Mouse (Mus musculus) naive thymus-derived CD4-positive, alpha-beta T cell, adult 2 months (primary cell): Measurements from ENCODE around the gene Arih2.
A peak's percentile ranks its signal among the peaks of the same experiment; 100 is the strongest.
"Not testable (repeated sequence)": the region's sequence is repeated elsewhere in the genome, so short reads cannot be mapped to it uniquely, and the experiment has no call there.

Experiments
- DNase-seq: peaks from one replicate; pipeline ENCODE4 v3.0.0-alpha.2; 2011; ENCODE audit warnings: low read depth

The Arih2 gene

DNA sequence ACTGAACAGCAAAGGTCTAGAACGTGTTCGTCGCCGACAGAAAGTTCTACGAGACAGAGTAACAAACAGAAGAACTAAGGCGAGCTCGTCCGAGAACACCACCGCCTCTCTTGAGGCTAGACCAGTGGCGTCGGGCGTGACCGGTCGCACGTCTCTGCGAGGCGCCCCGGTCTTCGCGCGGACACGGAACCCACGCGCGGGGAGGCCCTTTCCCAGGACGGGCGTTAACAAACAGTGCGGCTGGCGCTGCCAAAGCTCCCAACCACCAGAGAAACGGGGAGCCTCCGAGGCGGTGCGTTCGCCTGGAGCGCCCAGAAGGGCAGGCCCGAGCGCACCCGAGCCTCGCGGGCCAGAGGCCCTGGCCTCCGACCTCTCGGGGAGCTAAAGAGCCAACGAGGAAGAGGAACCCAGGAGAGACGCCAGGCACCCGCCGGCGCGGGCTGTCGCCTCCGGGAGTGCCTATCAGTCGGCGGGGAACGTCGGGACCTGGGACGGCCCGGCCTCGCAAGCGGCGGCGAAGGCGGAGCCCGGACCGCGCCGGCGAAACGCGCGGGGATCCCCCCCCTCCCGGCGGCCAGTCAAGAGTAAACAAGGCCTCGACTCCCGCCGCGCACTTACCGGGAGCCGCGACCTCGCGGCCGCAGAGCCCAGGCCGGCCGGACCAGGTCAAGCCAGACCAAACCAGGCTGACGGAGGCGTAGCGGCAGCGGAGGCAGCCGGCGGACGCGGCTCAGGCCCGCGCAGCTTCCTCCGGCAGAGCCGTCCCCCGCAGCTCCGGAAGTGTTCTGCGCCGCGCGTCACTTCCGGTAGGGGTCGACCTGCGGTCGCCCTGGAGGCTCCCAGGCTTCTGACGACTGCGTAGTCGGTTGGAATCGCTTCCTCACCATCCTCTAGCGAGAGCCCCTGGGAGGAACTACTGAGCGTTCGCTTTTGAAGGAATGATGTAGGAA, at the start of gene Arih2:
Arih2 (minus strand) TSS at position 776 of the 950 bp plus-strand sequence.
- peak; percentile 94 for DNase-seq

DNA sequence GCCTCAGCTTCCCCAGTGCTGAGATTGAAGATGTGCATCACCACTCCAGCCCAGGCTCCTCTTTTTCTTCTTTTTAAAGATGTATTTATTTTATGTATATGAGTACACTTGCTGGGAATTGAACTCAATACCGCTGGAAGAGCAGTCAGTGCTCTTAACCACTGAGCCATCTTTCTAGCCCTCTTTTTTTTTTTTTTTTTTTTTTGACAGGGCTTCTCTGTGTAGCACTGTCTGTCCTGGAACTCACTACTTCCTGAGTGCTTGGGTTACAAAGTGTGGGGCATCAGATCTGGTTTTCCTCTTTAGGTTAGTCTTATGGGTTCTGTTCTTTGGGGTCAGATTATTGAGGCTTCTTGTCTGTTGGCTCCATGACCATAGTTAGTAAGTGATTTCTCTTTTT, 45.3 kb upstream of the Arih2 start:
- no peak for DNase-seq

DNA sequence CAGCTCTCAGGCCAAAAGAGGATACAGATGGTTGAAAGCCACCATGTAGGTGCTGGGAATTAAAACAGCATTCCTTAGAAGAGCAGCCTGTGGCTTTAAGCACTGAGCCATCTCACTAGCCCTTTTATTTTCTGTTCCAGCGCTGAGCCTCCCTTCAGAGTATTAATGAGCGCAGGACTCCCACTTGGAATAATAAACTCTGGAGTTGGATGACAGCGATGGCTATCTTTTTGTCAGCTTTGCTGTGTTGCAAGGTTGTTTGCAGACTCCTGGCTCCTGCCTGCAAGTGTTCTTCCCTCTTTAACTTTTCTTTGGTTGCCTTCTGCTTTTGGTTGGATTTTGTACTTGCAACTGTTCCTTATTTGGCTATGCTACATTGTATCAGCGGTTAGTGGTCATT, 44.8 kb upstream of the Arih2 start:
- no peak for DNase-seq

DNA sequence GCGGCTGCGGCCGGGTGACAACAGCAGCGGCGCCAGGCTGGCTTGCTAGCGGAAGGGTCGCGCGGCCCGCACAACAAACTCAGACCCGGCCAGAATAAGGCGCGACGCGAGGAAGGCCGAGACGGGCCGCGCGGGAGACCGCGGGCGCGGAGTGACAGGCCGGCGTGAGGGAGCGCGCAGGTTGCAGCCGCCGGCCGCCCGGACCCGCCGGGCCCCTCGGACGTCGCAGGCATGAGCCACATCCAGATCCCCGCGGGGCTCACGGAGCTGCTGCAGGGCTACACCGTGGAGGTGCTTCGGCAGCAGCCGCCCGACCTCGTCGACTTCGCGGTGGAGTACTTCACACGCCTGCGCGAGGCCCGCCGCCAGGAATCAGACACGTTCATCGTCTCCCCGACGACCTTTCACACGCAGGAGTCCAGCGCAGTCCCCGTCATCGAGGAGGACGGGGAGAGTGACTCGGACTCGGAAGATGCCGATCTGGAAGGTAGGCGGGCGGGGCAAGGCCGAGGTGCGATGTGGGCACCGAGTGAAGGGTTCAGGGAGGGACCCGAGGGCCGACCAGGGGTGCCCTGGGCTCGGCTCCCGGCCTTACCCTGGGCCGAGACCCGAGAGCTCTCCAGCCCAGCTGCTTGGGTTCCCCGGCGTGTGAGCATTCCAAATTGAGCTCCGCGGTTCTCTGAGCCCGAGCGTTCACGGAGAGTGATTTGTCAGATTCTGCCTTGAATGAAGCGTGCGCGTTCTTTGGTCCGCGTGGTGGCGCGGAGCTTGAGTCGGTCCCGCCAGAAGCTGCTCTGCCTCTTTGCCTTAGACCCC, 43.2 kb upstream of the Arih2 start:
- DNase-seq = peak; percentile 67

DNA sequence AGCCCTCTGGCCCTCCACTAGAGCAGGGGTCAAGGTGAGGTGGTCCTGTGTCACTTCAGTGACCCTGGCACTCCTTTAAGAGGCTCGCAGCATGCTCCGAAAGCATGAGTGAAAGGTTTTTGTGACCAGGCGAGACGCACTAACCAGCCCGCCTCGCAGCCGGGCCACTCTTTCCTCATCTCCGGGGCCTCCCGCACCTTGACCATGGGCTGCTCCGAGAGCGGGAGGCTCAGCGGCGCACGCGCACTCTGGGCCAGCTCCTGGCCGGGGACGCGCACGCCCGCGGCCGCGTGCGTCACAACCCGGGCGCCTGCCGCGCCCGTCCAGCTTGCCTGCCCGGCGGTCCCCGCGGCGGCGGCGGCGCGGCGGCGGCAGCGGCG, 42.6 kb upstream of the Arih2 start:
- DNase-seq = peak; percentile 60

DNA sequence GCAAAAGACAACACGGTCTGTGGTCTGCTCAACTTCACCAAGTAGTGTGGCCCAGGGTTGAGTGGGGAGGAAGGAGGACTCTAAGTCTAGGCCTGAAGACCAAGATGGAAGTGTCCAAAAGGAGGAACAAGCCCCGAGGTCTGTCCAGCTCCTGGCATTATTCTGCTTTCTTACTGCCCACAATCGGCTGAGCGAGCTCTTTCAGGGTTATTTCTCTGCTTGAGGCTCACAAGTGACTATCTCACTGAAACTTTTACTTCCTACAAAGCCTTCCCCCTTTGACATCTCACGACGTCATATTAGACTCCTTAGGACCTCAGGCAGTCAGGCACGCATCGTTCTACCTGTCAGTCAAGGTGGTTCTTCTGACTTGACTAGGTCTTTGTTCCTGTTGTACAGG, 42.2 kb upstream of the Arih2 start:
- no peak for DNase-seq

DNA sequence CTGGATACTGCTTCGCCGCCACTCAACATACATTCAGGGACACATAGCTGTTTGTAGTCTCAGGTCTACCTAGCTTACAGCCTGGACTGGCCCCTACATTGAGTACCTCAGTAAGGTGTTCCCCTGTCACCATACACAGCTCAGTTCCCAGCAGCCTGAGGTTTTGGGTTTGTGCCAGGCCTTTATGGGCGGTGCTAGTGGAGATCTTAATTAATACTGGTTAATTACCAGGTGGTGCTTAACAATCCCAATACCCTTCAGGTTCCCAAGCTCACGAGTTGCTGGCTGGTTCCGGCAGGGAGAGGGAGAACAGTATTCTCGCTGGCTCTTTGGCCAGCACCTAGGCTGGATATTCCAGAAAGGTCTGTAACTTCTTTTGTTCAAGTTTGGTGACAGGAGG, 41.7 kb upstream of the Arih2 start:
- DNase-seq = no peak

DNA sequence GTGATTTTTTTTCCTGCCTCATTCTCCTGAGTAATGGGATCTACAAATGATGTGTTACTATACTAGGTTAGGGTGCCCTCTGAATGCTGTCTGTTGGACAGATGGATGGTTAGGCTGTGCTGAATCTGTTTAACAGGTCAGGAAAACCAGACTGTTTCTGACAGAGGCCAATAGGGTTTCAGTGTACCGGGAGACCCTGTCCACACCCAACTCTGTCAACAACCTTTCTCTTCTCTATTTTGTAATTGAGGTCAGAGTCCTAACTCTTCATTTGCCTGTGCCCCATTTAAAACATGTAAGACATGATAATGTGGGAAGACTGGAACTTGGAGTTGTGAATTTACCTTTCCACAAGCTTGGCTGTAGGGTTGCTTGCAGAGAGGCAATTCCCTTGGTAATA, 40.8 kb upstream of the Arih2 start:
- DNase-seq = no peak

DNA sequence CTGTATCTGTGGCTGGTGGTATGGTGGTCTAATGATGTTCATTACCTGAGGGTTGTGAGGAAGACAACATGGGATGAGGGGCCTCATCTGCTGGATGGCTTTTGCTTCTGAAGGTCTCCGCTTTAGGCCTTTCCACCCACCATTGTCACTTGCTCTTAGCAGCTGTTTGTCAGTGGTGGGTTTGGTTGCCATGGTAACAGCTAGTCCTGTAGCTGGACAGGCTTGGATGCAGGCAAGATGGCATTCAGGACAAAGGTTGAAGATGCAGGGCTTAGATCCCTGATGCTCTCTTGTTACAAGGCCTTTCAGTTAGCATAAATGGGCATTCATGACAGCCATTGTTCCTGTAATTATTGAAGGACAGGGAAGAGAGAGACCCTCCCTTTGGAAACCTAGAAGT, 39.9 kb upstream of the Arih2 start, which contains the start of gene Prkar2a:
Prkar2a (plus strand) TSS at position 209 of the 400 bp plus-strand sequence.
- DNase-seq = no peak

DNA sequence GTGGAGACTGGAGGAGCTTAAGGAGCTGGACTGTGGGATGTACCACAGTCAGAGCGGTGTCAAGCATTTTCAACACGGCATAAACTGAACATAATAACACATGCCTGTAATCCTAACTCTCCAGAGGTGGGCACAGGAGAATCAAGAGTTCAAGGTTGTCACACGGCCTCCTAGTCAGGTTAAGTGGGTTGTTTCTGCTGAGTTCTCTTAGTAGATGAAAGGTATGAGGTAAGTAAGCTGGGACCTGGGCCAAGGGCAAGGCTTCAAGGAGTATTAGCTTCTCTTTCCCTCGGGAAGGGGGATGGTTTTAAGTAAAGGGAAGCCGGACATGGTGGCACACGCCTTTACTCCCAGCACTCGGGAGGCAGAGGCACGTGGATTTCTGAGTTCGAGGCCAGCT, 39.3 kb upstream of the Arih2 start:
- no peak for DNase-seq

DNA sequence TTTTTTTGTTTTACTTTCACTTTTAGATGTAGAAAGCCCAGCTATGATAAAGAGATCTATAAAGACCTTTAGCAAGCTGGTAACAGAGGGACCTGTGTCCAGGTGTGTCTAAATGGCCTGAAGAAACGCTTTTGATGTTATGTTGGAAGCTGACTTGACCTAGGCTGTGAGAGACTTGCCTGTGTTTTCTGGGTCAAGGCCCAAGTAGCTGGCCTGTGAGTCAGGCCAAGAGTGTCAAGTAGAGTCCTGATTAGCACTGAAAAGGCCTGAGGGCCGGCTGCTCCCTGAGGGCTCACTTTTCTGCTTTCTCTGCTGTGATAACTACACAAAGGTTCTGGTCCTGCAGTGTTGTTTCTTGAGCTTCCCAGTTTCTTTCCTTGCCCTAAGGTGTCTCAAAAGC, 38.5 kb upstream of the Arih2 start:
- DNase-seq = no peak

DNA sequence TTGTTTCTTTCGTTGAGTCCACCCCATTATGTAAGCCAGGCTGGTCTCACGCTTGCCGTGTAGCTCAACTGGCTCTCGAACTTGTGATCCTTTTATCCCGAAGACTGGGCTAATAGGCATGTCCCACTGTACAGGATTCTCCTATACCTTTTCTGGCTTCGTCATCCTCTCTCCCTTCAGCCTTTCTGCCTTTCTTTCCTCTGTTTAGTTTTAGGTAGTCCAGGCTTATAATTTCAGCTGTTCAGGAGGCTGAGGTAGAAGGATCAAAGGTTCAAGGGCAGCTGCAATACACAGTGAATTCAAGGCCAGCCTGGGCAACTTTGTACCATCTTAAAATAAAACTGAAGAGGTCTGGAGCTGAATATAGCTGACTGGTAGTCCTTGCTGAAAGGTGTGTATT, 38.0 kb upstream of the Arih2 start:
- no peak for DNase-seq

DNA sequence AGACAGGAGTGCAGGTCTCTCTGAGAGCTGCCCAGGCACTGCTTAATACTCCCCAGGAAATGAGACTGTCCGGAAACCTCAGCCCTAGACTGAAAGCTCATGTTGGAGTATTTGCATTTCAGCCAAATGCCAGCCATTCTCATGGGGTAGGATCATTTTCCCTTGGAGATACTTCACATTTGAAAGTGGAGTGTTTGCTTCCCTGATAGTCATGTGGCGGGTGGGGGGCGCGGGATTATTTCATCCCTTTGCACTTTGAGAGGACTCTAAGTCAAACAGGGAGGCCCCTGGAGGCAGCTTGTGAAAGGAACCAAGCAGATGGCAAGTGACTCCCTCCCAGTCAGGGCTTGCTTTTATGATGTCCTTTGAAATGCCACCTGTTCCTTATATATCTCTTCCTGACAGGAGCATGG, 37.3 kb upstream of the Arih2 start:
- no peak for DNase-seq

DNA sequence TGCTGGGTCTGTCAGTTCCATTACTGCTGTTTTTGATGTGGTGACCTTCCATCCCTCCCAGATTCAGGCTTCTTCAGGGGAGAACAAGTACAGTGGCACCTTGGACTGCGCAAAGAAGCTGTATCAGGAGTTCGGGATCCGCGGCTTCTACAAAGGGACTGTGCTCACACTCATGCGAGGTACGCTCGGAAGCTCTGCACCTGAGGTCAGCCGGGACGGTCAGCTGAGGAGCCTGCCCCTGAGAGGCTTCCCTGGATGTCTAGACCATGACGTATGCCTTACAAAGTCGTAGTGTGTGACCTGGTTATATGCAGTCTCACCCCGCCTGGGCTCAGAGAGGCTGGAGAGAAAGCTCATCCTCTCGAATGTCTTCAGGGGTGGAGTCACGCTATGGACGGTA, 30.8 kb upstream of the Arih2 start:
- no peak for DNase-seq

DNA sequence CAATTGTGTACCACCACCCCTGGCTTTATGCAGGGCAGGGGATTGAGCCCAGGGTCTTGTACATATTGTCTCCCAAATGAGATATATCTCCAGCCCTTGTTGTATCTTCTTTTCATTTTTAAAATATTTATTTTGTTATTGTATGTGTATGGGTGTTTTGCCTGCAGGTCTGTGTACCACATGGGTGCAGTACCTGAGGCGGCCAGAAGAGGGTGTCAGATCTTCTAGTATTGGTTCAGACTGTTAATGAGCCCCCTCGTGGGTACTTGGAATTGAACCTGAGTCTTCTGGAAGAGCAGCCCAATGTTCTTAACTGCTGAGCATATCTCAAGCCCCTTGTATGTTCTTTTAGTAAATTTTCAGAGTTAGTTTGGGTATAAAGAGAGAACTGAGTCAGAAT, 24.0 kb upstream of the Arih2 start:
- DNase-seq = peak; percentile 52

DNA sequence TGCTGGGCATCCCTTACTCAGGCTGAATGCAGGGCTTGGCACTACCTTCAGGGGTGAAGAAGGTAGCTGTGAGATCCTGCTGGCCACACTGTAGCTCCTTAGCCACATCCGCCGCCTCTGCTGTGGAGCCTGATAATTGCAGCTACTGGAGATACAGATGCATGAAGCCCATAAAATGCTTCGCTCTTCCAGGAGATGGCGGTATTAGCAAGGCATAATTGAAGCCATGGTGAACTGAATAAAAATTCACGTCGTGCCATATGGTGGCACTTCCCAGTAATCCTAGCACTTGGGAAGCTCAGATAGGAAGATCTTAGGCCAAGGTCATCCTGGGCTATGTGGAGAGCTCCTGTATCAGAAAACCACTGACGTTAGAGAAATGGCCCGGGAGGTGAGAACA, 20.7 kb upstream of the Arih2 start:
- no peak for DNase-seq

DNA sequence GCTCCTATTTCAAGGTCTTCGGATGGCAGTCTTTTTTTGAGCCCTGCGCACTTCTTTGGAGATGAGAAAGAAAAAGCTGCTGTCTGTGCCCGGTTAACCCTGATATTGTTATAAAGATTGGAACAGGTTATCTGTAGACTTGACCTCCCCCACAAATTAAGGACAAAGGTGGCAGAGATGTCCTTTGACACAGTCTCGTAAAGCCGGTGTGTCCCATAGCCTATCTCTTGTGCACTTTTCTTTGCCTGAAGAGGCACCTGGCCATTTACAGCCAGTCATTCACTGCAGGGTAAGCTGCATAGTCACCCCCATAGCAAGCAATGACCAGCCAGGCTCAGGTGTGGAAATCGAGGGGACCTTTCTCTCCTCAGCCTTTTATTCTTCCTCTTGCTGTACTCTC, 13.5 kb upstream of the Arih2 start:
- DNase-seq = no peak

DNA sequence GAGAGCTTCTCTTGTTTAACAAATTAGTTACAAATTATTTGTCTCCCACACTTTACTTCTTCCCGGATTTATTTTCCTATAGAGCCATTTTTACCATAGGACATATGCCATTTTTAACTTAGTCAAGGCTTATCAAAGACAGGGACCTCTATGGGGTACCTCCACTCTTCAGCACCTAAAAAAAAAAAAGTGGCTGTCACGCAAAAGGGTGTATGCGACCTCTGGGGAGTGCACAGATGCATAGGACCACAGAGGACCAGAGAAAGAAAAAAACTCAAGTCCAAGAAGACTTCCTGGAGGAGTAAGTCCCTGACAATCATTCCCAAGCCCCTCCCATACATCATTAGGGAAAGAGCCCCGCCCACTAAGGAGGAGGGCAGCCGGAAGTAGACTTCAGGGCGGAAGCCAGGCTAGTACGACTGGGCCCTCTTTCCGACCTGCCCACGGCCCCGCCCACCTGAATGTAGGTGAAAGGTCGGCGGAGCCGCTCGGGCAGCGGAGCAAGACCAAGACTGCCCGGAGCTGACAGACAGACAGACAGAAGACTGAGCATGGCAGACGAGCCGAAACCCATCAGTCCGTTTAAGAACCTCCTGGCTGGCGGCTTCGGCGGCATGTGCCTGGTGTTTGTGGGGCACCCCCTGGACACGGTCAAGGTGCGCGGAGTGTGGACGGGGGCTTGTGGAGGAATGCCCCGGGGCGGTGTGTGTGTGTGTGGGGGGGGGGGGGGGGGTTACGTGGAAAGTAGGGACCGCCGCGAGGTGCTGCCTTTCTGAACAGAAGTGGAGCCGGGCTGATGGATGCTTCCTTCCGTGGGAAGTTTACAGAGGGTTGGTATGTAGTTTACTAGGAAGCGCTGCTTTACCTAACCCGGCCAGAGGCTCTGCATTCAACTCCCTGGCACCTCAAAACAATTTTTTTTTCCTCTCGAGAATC, 12.8 kb upstream of the Arih2 start, which contains the start of gene Slc25a20:
Slc25a20 (plus strand) TSS at position 412 of the 936 bp plus-strand sequence.
- peak; percentile 75 for DNase-seq

DNA sequence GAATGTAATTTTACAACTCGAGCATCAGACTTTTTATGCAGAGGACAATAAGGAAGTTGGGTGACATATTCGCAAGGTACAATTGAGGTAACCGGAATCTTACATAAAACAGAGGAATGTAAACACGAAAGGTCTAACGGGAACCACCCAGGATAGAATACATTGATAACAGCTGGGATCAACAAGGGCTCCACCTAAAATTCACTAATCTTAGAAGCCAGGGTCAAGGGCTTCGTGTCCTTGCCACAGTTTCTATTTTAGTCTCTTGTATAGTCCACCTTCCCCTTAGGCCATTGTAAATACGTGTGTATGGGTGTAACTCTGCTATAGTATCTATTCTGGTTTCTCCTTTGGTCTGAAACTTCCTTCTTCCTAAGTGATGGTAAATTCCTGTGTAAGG, 6.7 kb upstream of the Arih2 start:
- not testable (repeated sequence) for DNase-seq

DNA sequence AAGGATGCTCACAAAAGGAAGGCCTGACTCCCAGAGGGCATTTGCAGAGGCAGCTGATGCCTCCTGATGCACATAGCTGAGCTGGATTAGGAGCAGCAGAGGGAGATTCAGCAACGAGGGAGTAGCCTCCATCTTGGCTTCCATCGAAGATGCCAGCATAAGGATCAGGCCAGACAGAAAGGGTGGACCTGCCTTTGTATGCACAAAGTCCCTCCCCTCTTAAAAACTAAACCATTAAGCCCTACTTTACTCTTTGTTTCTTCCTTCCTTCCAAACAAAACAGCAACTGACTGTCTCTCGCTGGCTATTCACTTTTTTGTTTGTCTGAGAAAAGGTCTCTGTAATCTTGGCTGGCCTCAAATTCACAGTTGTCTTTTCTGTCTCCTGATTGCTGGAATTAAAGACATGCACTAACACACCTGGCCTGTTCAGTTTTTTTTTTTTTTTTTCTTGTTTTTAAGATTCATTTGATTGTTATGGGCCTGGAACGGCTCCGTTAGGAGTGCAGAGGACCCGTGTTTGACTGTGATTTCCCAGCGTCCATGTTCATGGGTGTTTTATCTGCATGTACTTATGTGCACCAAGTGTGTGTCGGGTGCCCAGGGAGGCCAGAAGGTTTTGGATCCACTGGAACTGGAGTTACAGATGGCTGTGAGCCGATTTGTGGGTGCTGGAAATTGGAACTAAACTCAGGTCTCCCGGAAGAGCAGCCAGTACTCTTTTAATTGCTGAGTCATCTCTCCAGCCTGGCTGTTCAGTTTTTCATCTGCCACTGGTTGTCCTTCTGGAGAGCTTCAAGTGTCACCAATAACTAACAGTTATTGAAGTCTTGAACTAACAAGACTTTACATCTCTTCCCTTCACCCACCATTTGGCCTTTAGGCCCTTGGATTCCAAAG, 5.6 kb upstream of the Arih2 start:
- DNase-seq = no peak
